Mouse (Mus musculus) mouse embryonic stem cell (cell line): ENCODE measurements around the gene Dync1i1.

ENCODE experiments used
- in situ Hi-C, 2 experiments: fragments of 300-500 bp; cut with MboI; formaldehyde crosslinking; loops; 1 replicate in 1 of 2; 3 replicates in 1 of 2; pipeline ENCODE4 v1.14.3; 2019 to 2020; ENCODE audit warnings: low sequenced_read_pairs in 2 of 2, low pct_unique_long_range_greater_than_20kb in 1 of 2, mixed read lengths in 1 of 2; ENCODE audit not compliant: unreplicated experiment in 1 of 2

Dync1i1 gene

DNA sequence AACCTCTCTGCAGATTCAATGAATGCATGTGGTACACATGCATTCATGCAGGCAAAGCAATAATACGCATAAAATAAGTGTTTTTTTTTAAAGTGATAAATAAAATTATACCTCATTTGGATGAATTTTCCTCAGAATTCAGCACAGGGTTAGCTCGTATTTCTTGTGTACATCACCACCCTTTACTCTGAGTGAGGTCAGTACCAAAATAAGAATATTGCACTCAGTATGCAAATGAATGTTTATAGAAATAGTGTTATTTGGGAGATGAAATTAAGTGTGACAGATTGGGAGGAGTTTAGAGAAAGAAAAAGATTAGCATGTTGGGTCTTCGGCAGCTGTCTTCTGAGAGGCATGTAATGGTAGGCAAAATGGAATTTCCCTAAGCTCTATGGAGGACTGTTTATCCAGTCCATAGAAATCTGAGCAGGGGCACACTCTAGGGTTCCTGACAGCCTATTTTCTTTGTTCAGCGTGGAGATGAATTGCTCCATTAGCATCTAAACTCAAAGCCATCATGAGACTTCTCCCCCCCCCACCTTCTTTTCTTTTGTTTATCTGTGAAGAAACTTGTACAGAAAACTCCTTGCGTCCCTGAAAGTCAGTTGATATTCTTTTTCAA is 31.2 kb downstream of the Dync1i1 start:
- in situ Hi-C loops, result no loop called here

- in situ Hi-C loops, result no loop called here
These were observed 37.5 kb downstream of the Dync1i1 start for GRCm38 (mm10) chr6:5762943-5763342.

- in situ Hi-C loops, result no loop called here
These were observed 43.1 kb downstream of the Dync1i1 start for GRCm38 (mm10) chr6:5768576-5768975.

DNA sequence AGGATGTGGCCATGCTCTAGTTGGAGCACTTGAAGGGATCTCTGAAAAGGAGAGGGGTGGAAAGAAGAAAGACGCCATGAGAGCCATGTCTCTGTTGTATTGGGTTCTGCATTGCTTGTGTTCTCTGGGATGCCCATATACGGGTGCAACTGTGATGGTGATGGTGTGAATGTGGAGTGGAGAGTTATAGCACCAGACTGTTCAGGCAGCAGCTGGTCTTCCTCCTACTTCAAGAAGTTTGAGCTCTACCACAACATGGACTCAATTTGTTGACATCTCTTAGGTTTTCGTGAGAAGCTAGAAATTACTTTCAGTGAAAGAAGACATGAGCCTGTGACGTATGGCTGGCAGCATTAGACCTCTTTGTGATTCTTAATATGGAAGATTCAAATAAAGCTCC is 44.8 kb downstream of the Dync1i1 start:
- in situ Hi-C loops, result no loop called here

DNA sequence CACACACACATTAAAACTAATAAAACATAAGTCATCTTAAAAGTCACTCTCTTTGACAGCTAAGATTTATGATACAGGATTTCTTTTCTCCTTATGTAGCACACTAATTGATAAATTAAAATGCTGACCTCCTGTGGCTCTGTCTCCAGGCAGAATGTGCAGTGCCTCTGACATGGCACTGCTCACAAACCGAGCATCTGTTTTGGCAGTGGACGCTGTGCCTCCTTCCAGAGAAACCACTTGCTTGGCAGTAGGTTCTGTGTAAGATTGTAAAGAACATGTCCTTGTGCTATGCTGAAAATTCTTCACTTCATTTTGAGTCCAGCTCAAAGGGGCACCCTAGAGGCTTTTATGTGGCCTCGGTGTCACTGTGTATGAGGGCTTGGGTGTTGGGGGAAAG is 50.0 kb downstream of the Dync1i1 start:
- in situ Hi-C loops, result no loop called here

DNA sequence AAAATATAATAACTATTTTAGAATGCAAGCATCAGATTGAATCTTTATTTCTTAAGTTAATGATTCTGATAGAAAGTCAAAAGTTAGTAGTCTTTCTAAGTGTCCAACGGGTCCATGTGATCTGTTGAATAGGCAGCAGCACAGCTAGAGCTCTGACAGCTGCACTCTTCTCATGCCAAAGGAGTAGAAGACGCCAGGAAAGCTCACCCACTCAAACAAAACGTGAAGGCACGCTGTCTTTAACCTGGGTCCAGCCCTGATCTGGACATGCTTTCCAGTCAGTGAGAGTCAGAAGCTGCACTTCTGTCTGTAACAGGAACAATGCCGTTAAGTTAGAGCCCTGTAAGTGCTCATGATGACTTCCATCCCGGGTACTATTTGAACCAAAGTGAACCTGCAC is 56.3 kb downstream of the Dync1i1 start:
- in situ Hi-C loops, result no loop called here

GRCm38 (mm10) chr6:5783830-5784229 is 58.4 kb downstream of the Dync1i1 start:
- in situ Hi-C loops, result no loop called here

DNA sequence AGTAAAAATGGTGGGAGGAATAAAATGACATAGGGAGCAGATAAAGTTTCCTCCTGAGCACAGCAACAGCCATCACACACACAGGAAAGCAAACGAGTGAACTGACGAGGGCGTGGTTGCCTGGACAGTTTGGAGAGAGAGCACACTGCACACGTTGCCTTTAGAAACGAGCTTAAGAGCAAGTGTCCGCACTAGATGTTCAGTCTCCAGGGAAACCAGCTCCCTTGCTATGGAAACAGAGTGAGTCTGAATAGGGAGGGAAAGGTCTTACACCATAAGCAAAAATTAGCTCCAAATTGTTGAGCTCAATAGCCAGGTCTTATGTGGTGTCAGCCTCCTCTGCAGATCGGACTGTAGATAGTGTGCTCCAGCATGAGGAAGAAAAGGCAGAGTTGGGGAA is 65.2 kb downstream of the Dync1i1 start:
- in situ Hi-C loops, result no loop called here

DNA sequence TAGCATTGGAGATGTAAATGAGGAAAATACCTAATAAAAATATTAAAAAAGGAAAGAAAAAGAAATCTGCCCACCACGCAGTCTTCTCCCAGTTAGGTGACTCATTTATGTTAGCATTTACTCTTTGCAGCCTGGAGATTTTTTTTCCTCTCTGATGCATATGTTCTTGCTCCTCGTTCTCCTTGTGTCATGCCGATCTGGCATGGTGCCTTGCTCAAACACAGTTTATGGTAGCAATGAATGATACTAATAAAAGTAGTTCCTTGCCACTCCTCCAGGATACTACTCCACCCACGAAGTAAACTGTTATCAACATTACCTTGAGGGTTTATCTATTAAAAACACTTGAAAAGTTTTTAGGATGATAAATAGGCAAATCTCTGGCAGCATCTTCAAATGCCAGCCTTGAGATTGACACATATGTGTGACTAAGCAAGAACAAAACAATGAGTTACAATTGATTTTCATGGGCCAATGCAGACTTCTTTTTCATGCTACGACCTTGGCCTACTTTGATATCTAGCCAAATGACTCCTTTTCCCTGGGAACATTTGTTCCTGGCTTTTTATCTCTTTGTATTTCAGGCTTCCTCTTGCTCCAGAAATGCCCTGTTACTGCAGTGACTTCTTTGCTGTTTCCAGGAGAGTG is 68.8 kb downstream of the Dync1i1 start:
- in situ Hi-C loops, result no loop called here

DNA sequence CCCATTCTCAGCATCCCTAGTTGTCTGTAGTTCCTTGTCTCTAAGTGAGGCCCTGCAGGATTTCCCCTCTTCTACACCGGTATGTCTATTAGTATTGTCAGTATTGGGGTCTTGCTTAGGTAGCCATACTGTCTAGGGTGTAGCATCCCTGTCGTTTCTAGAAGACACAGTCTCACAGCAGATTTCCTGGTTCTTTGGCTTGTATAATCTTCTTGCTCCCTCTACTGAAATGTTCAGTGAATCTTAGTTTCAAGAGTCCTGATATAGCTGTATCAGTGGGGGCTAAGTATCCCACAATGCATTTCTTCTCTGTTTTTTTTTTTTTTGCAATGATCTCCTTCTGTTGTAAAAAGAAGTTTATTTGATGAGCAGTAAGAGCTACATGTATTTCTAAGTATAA is 69.9 kb downstream of the Dync1i1 start:
- in situ Hi-C loops, result no loop called here

DNA sequence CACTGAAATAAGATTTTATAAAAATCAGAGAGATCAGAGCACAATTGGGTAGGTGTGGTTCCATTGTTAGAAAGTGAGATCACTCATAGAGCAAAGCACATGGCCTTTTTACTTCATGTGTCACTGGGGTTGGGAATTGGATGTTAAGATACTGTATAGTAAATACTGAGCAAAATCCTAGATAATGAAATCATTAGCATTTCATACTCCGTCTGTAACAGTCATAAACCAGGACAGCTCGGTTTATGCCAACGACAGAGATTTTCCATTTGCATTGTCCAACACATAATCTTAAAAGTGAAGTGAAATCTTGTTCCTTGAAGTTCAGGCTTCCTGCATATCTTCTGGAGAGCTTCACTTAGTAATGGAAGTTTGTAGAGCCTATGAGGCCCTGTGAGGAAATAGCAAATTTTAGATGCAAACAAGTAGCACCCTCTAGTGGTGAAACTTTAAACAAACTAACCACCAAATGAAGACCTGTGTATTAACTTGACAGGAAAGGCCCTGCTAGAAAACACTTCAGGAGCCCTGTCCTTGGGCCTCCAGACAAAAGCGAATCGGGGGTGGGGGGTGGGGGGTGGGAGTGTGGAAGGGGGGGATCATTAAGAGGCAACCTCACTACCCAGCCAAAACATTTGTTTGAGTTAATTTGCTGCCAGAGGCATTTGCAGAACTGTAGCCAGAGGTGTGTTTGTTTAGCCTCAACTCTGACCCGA is 76.8 kb downstream of the Dync1i1 start:
- in situ Hi-C loops, result loop anchor here (5.0 to 10.0 kb wide), 2 partner anchors 157 to 160 kb away; no protein-coding TSS in a partner anchor

GRCm38 (mm10) chr6:5802840-5803491 is 77.5 kb downstream of the Dync1i1 start:
- in situ Hi-C loops, result loop anchor here (5.0 to 10.0 kb wide), 2 partner anchors 158 to 161 kb away; no protein-coding TSS in a partner anchor

DNA sequence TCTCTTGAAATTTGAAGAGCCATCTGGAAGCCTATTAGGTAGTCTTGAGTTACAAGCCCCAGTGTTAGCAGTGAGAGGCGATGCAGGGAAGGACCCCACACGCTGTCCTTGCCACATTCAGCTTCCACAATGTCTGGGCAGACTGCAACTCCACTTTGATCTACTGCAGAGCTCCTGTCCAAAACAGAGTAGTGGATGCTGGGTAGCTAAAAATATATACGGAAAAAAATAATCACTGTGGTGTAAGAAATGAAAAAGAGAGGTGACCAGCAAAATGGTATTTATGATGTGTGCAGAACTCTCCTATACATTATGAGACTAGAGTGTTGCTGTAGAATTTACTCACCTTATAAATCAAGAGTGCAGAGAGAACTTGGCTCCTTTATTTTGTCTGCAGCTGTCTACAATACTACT is 82.6 kb downstream of the Dync1i1 start:
- in situ Hi-C loops, result loop anchor here in 1 of 2 experiments (10.0 kb wide), 1 partner anchor 163 kb away; no protein-coding TSS in a partner anchor

- in situ Hi-C loops, result no loop called here
These were observed 86.6 kb downstream of the Dync1i1 start for GRCm38 (mm10) chr6:5812076-5812475.

DNA sequence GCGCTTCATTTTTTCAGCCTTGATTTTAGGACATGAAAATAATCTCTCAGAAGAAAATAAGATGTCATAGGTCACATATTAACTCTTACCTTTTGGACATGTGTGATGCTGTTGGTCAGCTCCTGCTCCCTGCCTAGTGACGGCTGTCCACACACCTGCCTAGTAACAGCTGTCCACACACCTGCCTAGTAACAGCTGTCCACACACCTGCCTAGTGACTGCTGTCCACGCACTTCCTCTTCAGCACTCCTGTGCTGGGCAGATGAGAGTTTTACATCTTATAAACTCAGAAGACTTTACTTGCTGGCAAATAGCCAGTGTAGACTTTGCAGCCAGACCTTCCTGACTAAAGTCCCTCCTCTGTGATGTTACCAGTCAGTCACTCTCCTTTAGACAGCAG is 94.2 kb downstream of the Dync1i1 start:
- in situ Hi-C loops, result no loop called here

GRCm38 (mm10) chr6:5825461-5825860 is 100.0 kb downstream of the Dync1i1 start:
- in situ Hi-C loops, result no loop called here

GRCm38 (mm10) chr6:5827064-5827463 is 101.6 kb downstream of the Dync1i1 start:
- in situ Hi-C loops, result no loop called here

GRCm38 (mm10) chr6:5828409-5828974 is 103.1 kb downstream of the Dync1i1 start:
- in situ Hi-C loops, result no loop called here

DNA sequence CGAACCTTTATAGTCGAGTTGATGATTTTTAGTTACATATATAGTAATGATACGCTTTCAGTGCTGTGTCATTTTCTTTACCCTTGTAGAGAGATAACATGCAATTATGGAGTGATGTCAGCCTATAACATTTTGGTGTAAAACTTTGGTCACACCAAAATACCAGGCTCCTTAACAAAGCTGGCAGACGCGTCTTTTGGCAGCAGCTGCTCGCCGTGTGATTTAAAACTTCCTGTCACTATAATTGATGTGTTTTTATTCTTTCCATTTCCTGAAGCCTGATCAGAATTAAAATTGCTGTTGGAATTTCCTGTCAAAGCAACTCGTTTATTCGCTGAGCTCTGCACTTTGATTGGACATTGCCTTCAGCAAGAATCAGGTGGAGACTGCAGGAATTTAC is 103.7 kb downstream of the Dync1i1 start:
- in situ Hi-C loops, result no loop called here
